Mouse (Mus musculus): ENCODE results near the gene Cat.

DNA sequence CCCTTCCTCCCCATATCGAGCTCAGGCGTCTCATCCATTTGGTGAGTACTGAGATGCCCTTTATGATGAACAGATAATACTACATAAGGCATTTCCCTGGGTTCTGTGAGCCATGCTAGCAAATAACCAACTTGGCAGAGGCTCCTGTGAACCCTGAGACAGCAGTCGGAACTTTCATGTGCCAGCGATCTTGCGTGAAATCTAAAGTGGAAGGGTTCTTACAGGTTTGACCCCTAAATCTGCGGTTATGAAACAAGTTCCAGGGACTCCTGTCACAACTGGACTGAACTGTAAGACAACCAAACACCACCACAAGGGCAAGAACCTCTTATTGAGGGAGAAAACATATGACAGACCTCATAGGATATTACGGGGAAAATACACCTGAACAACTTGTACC lies 29.2 kb downstream of the Cat start:
- TF ChIP-seq POLR2A (IDR thresholded peaks at IDR 0.05; ENCODE audit: borderline replicate concordance, insufficient read depth, low read length) (no peak), CTCF (IDR thresholded peaks at IDR 0.05; ENCODE audit: borderline replicate concordance, insufficient read depth, low read depth, low read length) (no peak)

Measured in cerebellum, adult 2 months (tissue).